Mouse (Mus musculus): Measurements from ENCODE around the gene Ipo5.

GRCm38 (mm10) chr14:120910320-120910719 is 704 bp upstream of the Ipo5 start:
- TF ChIP-seq CTCF (IDR thresholded peaks at IDR 0.05; ENCODE audit: borderline replicate concordance, insufficient read depth, low read length) (no peak), POLR2A (IDR thresholded peaks at IDR 0.05; ENCODE audit: low read depth, low read length) (no peak)

Measured in embryonic fibroblast, embryonic 13.5 days (primary cell).